Mouse (Mus musculus) heart, adult 9 months (tissue): Measurements from ENCODE around the gene Enpp6.

Experiments
- DNase-seq, 2 experiments: peaks; one replicate each; pipeline ENCODE4 v3.0.0; 2022; ENCODE audit warnings: low spot score in 2 of 2

Enpp6 gene

GRCm38 (mm10) chr8:47061105-47061720, 74.5 kb downstream of the Enpp6 start:
- DNase-seq: no peak

GRCm38 (mm10) chr8:47067121-47067520, 80.4 kb downstream of the Enpp6 start:
- DNase-seq: no peak

- no peak for DNase-seq
These were observed 82.9 kb downstream of the Enpp6 start for GRCm38 (mm10) chr8:47069634-47070033.

GRCm38 (mm10) chr8:47072001-47072400, 85.3 kb downstream of the Enpp6 start:
- DNase-seq: no peak

- no peak for DNase-seq
These were observed 89.4 kb downstream of the Enpp6 start for GRCm38 (mm10) chr8:47075941-47076555.

GRCm38 (mm10) chr8:47080037-47080436, 93.3 kb downstream of the Enpp6 start:
- no peak for DNase-seq

- peak in 1 of 2 experiments; percentile 5 for DNase-seq
These were observed 95.7 kb downstream of the Enpp6 start for GRCm38 (mm10) chr8:47082201-47083027.

- no peak for DNase-seq
These were observed 103.3 kb downstream of the Enpp6 start for GRCm38 (mm10) chr8:47090021-47090420.

GRCm38 (mm10) chr8:47105617-47106016, 118.9 kb downstream of the Enpp6 start:
- DNase-seq: no peak

GRCm38 (mm10) chr8:47114133-47114796, 127.6 kb downstream of the Enpp6 start:
- no peak for DNase-seq

GRCm38 (mm10) chr8:47117336-47117735, 130.6 kb downstream of the Enpp6 start:
- no peak for DNase-seq

- DNase-seq: no peak
These were observed 133.2 kb downstream of the Enpp6 start for GRCm38 (mm10) chr8:47119895-47120294.

GRCm38 (mm10) chr8:47128859-47129258, 142.2 kb downstream of the Enpp6 start:
- no peak for DNase-seq

GRCm38 (mm10) chr8:47133381-47133780, 146.7 kb downstream of the Enpp6 start:
- no peak for DNase-seq

- DNase-seq: no peak
These were observed 148.0 kb downstream of the Enpp6 start for GRCm38 (mm10) chr8:47134736-47135135.

- DNase-seq: no peak
These were observed 148.9 kb downstream of the Enpp6 start for GRCm38 (mm10) chr8:47135586-47135985.

GRCm38 (mm10) chr8:47136047-47136446, 149.4 kb downstream of the Enpp6 start:
- no peak for DNase-seq

- DNase-seq: no peak
These were observed 158.6 kb downstream of the Enpp6 start for GRCm38 (mm10) chr8:47145258-47145657.
